Mouse (Mus musculus): ENCODE measurements at regions not wholly inside any gene's neighbourhood (a gene's known extent, or its start where the extent isn't known, plus 50 kb on each side); places are given as distances from the start of the nearest gene placed in this dataset.

DNA sequence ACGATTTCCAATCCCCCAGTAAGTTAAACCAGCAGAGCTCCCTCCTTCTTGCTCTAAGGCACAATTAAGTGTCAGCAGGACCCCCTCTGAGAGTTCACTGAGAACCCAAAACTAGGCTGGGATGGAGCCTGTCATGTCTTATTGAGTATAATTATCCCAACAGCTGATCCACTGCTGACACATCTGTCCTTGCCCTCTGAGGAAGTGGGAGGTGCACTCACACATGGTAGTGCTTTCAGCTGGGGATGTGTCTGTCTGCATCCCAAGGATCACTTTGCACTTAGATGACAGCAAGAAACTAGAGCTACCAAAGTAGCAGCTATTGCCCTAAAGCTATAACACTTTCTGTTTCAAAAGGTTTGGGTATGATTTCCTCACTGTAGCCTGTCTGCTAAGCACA, 291.7 kb downstream of the Irx2 start:
- DNase-seq (ENCODE audit: low read depth, low spot score) = no peak
- 11% methylated on average over 1 of the region's 1 CpGs for WGBS

DNA sequence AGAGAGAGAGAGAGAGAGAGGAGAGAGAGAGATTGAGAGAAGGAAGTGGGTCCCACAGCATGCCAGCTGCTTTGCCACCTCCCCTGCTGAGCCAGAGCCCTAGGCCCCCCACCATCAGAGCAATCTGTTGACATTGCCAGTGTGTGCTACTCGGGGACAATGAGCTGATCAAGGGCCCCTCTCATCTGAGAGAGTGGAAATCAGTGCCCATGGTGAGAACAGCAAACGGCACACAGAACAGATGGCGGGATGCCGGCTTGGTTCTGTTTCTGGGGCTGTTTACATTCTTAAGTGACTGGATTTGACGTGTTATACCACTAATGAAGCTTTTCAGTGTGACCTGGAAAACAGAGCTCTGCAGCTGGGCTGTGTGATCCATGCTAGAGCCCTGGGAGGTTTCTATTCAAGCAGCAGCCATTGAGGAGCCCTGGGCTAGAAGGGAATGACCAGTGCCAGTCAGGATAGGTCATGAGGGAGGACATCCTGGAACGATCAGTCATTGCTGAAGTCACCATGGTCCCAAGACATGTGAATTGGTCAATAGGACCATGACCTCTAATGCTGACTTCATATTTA, 296.0 kb downstream of the Irx2 start:
- no peak for DNase-seq (ENCODE audit: low read depth, low spot score)
- WGBS = 23% methylated on average over 6 of the region's 6 CpGs

DNA sequence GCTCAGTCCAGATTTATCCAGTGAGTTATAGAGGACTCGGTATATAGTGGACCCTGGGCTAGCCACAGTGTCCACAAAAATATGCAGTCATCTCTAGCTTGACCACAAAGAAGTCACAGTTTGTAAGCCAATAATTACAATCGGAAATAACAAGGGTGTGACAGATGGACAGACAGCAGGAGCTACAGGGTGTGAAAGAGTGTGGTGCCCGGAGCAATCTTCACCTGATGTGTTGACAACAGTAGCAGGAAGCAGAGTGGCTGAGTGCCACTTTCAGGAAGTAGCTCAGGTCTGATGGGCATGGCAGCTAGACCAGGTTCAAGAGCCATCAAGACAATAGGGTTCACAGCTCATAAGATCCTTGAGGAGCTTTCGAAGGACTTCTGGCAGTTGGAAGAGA, 308.6 kb downstream of the Irx2 start:
- DNase-seq (ENCODE audit: low read depth, low spot score) = no peak
- WGBS = 78% methylated on average over 4 of the region's 4 CpGs

DNA sequence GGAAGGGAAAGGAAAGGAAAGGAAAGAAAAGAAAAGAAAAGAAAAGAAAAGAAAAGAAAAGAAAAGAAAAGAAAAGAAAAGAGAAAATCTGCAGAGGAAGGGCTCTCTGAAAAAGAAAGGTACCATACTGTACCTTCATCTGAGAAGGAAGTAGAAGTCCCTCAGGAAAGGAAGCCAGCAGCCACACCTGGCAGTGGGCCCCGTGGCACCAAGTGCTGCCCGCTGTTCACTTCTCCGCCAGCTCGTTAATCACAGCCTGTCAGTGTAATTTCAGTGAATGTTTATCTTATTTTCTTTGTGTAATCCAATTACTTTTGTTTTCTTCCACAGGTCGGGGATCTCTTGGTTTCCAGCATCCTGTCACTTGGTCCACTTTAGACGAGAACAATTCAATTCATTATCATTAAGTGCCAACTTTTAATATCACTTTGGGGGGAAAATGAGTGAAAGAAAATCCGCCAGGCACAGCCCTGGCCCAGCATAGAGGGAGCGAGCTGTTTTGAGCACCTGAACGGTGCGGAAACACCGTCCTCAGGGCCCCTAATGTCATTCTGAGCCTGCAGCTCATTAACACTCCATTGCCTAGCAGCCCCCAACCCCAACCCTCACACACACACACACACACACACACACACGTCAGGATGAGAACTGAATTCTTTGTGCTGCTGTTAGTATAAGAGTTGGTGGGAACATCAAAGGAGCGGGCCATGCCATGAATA, 309.7 kb downstream of the Irx2 start:
- no peak for DNase-seq (ENCODE audit: low read depth, low spot score)
- 45% methylated on average over 13 of the region's 13 CpGs for WGBS

DNA sequence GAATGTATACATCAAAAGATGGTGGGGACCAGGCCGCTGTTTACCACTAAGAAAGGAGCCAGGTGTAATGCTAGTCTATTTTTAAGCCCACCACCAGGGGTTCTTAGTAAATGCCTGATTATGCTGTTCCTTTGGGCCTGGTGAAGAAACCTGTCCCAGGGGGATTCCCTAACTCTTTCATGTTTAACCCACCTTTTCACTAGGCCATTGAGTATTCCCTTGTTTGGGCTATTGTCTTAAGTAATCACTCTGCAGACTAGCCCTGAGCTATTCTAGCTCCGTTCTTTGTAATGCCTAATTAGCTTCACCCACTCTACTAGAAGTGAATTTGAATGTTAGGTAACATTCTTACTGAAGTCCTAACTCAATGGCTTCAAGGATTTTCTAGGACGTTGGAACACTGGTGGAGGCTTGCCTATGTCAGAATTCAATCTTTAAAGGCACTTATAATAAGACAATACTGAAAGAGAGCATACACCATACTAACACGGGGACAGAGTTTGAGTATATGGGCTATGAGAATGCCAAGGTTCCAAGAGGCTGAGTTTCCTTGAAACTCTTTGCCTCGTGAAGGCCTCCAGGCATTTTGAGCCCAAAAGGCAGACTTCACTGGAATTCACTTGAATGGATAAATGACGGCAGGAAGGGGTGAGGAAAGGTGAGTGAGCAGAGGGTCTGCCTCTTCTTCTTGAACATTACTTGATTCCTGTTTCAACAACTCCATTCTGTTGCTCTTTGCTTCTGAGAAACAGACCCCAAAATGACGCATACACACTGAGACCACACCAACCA, 312.7 kb upstream of the Irx4 start:
- DNase-seq (ENCODE audit: low read depth, low spot score) = no peak
- WGBS = 65% methylated on average over 7 of the region's 7 CpGs

DNA sequence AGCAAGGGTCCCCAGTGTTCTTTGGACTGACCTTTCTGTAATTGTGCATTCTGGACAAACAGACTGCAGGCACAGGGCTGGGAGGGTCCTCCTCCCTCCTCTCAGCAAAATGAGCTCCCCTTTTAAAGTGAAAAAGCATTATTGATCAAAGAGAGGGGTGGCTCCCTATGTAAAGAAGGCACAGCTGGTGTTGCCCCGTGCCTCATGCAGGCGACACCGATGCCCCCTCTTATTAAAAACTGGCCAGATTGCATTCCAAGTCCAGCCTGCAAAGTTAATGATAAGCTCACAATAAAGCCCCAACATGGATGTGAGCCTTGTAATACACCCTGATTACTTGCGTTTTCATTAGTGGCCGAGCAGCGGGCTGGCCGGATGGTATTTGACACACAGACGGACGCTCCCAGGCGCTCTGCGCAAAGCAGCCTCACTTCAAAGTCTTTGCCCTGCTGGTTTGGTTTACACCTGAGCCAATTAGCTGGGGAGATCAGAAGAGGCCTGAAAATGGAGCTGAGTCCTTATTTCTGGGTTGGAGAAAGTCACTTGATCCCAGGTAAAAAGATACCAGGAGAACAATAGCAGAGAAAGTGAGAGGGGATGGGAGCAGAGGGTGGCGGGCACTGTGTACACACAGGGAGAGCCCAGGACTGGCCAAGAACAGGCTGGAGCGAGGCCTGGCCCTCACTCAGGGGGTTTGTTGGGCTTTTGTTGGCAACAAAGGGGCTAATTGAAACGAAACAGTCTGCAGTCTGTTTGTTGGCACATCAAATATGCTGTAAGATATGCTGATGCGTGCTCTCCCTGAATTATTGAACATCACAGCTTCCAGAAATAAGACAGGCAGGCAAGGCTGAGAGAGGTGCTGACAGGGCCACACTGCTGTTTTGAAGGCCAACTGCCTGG, 301.4 kb upstream of the Irx4 start:
- DNase-seq (ENCODE audit: low read depth, low spot score) = no peak
- 19% methylated on average over 15 of the region's 15 CpGs for WGBS

DNA sequence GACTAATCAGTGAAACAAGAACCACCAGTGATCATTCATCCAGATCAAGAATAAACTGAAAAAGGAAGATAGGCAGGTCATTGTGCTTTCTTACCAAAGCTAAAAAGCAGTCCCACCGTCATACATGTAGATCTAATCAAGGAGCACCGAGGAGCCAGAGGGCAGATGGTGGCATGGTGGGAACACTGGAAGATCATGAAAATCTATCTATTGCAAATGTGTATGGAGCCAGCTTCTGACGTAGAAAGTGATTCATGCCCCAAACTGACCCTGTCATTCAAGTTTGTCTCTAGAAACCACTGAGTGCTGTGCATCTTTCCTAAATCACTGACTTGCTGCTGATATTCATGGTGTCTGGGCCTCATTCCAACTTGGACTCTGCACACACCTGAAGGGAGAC, 299.0 kb upstream of the Irx4 start:
- WGBS = 82% methylated on average over 3 of the region's 3 CpGs
- no peak for DNase-seq (ENCODE audit: low read depth, low spot score)

DNA sequence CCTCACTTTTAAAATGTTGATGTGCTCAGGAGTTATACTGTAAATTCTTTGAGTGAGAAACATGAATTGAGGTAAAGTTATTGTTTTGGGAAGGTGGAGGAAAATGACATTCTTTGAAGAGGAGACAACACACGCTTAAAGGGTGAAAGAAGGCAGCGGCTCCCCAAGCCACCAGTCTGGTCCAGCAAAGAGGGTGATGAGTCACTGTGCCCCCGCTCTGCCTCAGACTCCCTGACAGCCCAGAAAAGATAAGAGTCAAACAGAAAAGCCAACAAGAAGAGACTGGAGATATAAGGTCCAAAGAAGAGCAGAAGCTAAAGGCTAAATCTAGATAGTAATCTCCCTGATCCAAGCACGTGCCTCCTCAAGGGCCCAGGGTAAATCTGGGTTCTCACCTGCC, 288.1 kb upstream of the Irx4 start:
- DNase-seq (ENCODE audit: low read depth, low spot score) = no peak
- WGBS = 66% methylated on average over 4 of the region's 4 CpGs

DNA sequence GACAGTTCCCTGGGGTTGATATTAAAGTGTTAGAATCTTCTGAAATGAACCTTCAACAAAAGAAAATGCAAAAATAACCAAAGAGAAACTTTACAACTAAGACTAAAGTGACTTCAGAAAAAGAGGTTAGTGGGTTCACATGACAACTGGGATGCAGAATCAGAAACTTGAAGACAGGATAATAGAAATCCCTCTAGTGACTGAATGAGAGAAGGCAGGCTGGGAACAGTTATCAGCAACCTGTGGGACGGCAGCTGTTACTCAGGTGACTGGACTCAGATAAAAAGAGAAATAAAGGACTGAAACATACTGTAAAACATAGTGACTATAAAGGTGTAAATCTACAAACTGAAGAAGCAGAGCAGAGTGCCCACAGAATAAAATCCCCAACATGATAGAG, 287.4 kb upstream of the Irx4 start:
- no peak for DNase-seq (ENCODE audit: low read depth, low spot score)
- 32% methylated on average over 1 of the region's 1 CpGs for WGBS

DNA sequence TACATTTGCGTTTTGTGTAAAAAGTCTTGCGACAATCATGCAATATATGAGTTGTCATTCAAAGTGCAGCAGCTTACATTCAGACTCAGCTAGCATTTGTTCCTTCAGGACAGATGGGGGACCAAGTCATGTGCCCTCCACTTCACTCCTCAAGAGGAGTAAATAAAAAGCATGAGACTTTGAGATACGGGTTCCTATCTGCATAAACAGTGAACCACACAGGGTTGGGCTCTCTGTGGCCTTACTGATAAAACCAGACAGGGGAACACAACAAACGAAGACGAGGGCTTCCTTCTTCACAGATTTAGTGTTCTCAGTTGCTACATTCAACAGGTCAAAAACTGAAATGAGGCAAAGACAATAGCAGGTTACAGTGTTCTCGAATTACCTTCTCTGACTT, 283.1 kb upstream of the Irx4 start:
- no peak for DNase-seq (ENCODE audit: low read depth, low spot score)
- WGBS = 71% methylated on average over 6 of the region's 6 CpGs

DNA sequence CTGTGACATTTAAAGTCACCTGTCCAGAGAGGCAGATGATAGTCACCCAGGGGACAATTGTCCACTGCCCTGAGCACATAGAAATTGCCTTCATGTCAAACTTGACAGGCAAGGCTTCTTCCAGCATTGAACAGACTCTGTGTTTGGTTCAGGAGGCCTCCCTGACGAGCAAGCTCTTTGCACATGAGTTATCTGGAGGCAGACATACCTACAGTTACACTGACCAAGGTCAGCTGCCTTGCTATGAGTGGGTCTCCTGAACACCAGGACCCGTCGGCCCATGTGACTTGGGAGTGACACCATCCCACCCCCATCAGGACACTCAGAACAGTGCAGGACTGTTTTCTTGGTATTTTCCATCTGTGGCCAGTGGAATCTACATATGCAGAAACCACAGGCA, 282.3 kb upstream of the Irx4 start:
- 53% methylated on average over 3 of the region's 3 CpGs for WGBS
- no peak for DNase-seq (ENCODE audit: low read depth, low spot score)

DNA sequence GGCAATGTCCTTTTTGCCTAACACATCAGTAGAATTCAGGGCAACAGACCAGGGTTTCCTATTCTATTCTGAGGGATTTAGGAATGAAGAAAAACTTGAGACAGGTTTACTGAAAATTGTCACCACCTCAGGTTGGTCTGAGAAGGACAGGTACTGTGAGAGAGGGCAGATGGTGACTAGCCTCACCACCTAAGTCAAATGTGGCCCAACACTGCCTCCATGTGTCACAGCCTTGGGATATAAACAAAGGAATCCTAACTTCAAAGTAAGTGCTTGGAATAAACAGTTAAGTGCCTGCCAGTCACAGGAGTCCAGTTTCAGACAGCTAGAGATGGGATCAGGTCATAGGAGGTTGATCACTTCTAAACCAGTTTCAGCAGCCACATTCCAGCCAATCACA, 281.3 kb upstream of the Irx4 start:
- no peak for DNase-seq (ENCODE audit: low read depth, low spot score)

DNA sequence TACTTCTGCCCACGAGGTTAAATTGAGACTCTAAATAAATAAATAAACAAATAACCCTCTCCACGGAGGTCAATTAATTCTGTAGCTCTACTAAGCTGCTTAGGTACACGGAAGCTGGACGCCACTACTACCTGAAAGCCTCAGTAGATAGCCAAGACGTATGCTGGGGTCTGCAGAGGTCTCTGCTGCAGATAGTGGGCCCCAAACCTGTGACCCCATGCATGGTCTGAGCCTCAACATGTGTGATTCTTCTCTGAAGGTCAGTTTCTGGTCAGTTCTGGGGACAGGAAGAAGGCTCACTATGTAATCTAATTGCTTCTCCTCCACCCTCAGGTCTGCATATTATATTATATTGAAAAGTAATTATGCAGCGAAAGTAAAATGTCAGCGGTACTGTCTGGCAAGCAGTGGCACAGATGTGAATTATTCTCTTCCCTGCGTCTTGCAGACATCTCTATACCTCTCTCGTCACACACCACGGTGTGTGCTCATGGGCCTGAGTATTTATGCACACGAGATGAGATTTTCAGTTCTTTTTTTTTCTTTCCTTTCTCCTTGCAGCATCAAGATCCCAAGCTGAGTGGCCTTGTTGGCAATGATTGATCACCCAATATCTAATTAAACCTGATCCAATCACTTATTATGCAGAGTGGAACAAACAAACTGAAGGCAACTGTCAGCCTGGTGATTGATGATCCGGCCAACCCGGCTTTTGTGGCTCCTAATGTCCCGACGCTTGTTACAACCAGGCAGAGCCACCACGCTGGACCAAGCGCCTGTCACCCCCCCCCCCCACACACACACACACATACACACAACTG, 267.5 kb upstream of the Irx4 start:
- DNase-seq (ENCODE audit: low read depth, low spot score) = no peak
- WGBS = 66% methylated on average over 17 of the region's 17 CpGs

DNA sequence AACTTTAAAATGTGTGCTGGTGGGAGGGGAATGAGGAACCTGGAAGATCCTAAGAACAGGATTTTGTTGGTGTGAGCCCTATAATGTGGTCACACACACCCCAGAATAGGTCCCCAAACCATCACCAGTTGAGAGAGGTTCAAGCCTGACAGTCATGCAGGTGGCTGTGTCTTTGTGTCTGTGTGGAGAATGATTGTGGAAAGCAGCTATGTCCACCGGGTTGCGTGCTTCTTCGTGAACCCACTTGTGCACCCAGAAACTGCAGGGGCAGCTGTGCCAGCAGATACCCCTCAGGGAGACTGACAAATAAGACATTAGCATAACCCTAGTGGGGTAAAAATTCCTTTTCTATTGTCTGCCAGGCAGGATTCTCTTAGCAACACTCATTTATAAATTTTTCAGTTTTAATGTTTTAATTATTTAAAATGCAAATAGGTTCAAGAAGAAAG, 266.8 kb upstream of the Irx4 start:
- no peak for DNase-seq (ENCODE audit: low read depth, low spot score)
- WGBS = 87% methylated on average over 3 of the region's 3 CpGs

DNA sequence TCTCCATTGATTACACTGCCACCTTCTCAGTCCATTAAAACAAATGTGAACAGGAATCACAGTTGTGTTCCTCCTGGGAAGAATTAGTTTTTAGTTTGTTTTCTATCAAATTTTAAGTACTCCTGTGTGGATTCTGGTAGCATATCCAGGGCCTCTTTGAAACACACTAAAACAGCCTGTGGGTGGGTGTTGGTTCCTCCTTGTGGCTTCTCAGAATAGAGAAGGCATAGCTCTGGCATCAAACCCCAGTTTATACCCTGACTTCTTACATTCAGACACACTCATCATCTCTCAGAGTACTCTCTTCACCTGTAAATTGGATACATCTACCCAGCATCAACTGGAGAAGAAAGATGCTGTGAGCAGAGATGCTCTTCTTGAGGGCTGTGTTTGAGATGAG, 265.7 kb upstream of the Irx4 start:
- no peak for DNase-seq (ENCODE audit: low read depth, low spot score)

DNA sequence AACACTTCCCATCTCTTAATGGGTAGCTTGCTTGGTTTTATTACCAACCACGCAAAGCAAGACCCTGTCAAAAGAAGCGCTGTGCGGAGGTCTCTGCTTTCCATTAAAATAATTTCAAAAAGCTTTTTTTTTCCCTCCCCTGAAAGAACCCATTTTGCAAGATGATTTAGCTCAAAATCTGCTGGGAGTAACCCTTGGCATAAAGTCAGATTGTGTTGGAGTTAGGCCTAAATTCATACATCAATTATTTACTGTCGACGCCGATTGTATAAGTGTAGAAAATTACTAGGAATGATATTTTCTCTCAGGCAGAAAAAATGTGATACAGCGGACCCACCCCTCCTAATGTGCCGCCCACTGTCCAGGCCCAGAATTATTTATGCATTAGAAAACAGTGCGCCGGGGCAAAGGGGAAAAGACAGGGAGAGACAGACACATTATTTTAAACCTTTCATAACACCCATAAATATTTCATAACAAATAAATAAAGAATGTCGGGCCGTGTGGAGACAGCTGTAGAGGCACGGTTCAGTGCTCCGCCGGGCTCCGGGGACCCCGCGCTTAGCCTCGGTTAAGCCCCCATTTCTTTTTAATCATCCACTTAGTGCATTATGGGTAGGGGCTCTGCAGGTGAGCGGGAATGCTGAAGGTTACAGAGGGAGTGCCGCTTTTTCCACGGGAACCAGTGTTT, 251.3 kb upstream of the Irx4 start:
- WGBS = 52% methylated on average over 22 of the region's 22 CpGs
- DNase-seq (ENCODE audit: low read depth, low spot score) = no peak

DNA sequence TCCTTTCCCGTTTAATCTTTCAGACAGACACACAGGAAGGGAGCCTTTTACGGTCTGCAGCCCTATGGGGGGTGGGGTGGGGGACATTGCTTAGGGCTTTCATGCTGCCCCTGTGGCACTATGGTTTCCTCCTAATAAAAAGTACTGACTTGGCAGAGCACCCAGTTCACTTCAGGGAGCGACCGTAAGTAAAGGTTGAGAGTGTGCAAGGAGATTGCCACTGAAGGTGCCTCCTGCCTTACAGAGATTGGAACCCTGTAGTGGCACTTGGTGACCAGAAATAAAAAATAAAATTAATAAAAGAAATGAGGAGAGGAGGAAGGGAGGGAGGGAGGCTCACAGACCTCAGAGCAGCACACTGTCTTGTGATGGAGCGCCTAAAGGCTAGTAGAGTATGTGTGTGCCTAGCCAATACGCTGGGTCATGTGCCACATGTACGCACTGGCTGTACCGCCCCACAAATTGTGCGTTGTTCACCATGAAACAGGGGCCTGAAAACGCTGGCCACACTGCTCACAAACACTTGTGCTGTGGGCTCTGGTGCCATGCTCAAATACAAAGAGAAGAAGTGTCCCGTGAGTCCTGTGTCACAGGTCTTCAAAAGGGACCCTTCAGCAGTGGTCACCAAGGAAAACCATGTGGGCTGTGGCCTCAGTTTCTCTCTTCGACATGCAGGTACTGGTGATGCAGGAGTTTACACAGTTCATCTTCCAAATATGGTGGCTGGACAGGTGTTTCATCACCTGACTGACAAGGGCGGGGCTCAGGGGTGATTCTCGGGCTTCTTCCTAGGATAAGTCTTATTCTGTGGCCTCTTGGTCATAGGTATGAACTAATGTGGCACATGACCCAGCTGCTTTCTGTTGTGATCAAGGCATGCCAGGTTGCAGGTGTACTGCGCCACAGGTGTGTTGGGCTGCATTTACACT, 250.5 kb upstream of the Irx4 start:
- WGBS = 73% methylated on average over 15 of the region's 15 CpGs
- no peak for DNase-seq (ENCODE audit: low read depth, low spot score)

DNA sequence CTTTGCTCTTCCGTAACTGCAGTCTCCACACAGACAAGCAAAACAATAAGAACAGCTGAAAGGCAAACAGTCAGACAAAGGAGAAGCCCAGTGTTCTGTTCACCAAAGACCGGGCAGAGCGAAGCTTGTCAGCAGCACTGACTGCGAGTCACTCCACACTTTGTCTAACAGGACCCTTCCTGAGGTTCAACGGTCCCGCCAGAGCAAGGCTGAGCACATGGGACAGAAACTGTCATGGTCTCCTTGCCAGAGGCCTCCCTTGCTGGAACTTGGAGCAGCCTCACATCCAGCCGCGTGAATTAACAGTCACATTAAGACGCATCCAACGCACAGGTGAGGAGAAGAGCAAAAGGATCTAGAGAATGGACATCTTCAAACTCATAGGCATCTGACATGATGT, 241.1 kb upstream of the Irx4 start:
- DNase-seq (ENCODE audit: low read depth, low spot score) = no peak
- 86% methylated on average over 10 of the region's 10 CpGs for WGBS

All from large intestine, adult 2 months (tissue).